Mouse (Mus musculus): Measurements from ENCODE around the gene Sept11. TPM values are rescaled to one million over a fixed set of nuclear protein-coding genes. Genes with fewer than 3 reads are reported as not detected.

Sept11 gene
- total RNA-seq, 2 experiments from 2014 or later = 147 to 157 TPM

DNA sequence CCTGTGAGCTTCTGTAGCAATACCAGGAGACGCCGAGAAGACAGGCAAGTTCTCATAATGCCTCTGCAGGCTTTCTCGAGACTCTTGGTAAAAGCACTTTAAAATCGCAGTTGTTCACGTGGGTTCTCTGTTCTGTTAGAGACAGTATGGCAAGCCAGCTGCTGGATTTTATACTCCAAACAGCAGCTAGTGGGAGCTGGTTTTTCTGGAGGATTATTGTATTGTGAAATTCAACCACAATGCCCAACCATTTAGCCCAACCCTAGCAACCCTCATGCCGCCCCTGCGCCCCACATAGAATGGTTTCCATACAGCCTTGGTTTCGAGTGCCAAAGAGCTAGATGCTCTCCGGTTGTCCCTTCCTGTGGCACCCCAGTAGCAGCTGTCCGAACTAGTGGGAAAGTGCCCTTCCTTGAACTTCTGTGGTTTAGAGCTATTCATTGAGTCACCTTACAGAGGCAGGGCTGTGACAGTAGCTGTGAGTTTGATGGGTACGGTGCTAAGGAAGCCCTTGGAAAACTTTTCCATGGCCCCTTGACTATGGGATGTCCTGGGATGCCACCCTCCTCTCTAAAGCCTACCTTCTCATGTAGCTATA is 74.8 kb downstream of the Sept11 start:
- no peak for DNase-seq (ENCODE audit: low spot score in 2 of 2)

GRCm38 (mm10) chr5:93168654-93169053 is 75.4 kb downstream of the Sept11 start:
- no peak for DNase-seq (ENCODE audit: low spot score in 2 of 2)

DNA sequence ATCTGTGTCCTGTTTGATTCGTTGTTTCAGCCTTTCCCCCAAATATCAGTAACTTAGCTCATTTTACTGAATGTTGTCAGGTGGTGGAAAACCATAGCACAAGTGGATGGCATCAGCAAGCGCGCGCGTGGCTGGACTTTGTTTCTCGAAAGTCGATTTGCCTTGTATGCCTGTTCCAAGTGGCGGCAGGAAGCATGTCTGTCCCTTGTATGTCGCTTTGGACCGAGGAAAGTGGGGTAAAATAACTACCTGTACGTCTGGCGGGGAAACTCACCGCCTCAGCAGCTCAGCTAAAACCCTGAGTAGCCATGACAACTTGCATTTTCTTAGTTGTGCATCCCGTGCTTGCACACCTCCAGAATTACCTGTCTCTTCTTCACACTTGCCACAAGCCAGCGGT is 78.2 kb downstream of the Sept11 start:
- DNase-seq (ENCODE audit: low spot score in 2 of 2) = no peak

DNA sequence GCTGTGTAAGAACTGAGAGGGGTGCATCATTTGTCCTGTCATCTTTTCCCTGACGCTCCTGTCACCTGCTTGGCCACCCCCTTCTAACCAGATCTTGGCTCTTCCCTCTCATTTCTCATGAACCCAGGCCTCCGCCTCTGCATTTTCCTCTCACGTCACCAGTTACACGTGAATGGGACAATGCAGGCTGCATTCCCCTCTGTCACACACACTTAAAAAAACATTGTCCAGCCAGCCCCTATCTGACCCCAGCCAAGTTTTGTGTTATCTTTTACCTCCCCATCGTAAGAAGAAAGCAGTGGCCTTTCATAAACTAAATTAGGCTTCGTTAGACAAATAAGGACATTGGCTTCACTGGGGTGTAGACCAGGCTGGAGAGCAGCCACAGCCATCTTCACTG is 79.3 kb downstream of the Sept11 start:
- no peak for DNase-seq (ENCODE audit: low spot score in 2 of 2)

- no peak for DNase-seq (ENCODE audit: low spot score in 2 of 2)
Measured at GRCm38 (mm10) chr5:93174675-93175074, 81.4 kb downstream of the Sept11 start.

- DNase-seq (ENCODE audit: low spot score in 2 of 2) = no peak
Measured at GRCm38 (mm10) chr5:93178616-93179015, 85.4 kb downstream of the Sept11 start.

- DNase-seq (ENCODE audit: low spot score in 2 of 2) = no peak
Measured at GRCm38 (mm10) chr5:93180252-93180651, 87.0 kb downstream of the Sept11 start.

DNA sequence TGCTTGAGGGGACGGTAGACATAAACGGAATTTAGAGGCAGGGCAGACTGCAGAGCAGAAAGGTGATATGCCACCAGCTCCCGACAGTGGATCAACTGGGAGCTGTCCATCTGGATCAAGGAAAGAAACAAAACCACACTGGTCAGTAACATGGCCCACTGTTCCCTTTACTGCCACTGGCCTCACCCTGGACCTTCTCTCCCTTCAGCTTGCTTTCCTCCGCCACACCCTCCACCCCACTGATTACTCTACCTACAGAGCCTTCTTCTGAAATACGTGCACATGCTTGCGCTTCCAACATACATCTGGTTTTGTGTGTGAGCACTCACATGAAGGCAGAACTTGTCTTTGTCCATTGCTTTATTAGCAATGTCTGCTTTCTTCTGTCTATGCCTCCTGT is 90.1 kb downstream of the Sept11 start:
- no peak for DNase-seq (ENCODE audit: low spot score in 2 of 2)

DNA sequence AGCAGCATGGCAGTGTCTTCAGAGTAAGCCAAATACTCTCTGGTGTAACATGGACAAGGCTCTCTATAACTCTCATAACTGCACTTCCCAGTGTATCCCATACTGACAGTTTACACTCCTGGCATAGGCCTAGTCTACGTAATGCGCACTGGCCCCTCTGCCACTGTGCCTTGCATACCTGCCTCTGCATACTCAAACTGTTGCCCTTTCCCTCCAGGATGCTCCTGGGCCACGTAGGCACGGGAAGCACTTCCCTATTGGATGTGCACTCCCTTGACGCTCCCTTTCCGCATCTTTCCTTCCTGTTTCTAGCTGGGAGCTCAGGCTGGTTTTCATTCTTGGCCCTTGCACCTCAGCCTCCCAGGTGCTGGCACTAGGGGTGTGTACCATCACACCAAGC is 91.3 kb downstream of the Sept11 start:
- no peak for DNase-seq (ENCODE audit: low spot score in 2 of 2)

GRCm38 (mm10) chr5:93189607-93190006 is 96.4 kb downstream of the Sept11 start:
- DNase-seq (ENCODE audit: low spot score in 2 of 2) = no peak

DNA sequence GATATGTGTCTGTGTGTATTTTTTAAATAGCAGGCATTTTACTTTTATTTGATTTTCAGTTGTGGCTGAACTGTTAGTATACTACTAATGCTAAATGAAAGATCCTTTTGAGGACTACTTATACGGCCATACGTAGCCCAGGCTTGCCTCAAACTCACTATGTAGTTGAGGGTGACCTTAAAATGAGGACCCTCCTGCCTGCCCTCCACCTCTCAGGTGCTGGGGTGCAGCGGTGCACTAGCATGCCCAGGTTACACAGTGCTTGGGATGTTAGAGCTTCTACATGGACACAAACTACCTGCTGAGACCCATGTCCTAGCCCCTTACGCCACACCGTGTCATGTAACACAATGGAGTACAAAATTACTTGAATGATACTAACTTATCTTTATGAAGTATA is 97.2 kb downstream of the Sept11 start:
- DNase-seq (ENCODE audit: low spot score in 2 of 2) = no peak

- no peak for DNase-seq (ENCODE audit: low spot score in 2 of 2)
Measured at GRCm38 (mm10) chr5:93198232-93198631, 105.0 kb downstream of the Sept11 start.

DNA sequence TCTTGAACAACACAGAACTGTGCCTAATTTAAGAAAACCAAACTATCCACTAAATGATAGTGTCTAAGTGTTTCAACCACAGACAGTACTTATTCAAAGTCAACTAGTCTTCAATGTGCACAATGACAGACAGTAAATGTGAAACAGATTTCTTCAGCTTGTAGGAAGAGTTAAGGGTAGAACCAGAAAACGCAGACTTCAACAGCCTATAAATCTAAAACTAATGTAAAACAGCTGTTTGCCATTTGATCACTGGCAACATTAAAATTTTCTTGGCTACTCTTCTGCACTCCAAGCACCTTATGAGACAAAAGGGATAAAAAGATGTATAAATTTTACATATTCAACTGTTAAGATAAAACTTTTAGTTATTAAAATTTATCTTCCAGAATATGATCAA is 107.9 kb downstream of the Sept11 start:
- no peak for DNase-seq (ENCODE audit: low spot score in 2 of 2)

- peak; percentile 54 to 67 for DNase-seq (ENCODE audit: low spot score in 2 of 2)
Measured at GRCm38 (mm10) chr5:93205371-93206108, 112.3 kb downstream of the Sept11 start.

DNA sequence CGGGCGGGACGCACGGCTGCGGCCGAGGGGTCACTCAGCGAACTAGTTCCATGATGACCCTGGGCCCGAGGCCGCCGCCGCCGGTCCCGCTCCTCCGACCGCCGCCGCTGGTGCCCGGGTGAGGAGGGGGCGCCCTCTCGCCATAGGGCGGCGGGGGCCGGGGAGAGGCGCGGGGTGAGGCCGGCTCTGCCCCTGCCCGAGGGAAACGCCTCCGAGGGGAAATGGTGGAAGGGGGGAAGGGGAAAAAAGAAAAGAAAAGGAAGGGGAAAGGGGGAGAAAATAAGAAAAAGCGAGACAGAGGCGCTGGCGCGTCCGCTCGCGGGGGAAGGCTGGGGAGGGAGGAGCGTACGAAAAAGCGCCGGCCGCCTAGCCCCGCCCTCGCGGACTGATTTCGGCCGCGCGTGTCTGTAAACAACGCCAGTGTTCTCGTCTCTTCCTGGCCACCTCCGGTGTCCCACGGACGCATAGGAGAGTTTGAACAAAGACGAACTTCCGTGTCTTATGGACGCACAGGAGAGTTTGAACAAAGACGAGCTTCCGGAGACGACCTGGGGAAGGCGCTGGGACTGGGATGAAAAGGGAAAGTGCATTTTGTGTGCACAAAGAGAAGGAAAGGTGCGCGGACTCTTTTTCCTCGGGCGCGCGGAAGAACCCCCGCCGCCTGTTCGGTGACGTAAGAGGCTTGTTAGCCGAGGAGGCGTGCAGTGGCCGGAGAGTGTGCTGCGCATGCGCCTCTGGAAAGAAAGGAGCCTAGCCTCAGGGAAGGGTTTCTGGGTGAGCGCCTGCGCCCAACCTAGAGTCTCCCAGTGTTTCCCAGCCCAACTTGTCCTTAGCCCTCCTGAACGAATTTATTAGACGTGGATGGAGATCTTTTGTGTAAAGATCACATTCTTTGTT is 113.1 kb downstream of the Sept11 start, which contains the start of the genes Ccni and 2010109A12Rik:
TSS of gene Ccni (minus strand) at position 387 of the 897 bp plus-strand sequence.
TSS of gene 2010109A12Rik (plus strand) at position 410 of the 897 bp plus-strand sequence.
- DNase-seq (ENCODE audit: low spot score in 2 of 2) = peak; percentile 95 to 97

DNA sequence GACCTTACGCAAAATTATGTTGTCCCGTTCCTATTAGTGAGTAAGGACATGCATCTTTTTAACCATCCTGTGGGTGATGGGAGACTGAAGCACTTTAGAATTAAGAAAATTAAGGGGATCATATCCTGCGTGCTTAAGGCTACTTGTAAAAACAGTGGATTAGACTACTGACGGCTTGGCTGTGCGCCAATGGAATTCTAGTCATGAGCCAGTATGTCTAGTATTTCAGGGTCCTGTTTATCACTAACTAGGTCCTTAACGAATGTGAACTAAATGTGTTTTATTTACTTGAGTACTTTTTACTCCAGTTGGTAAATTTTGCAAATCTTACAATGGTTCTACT is 113.7 kb downstream of the Sept11 start:
- peak; percentile 42 to 57 for DNase-seq (ENCODE audit: low spot score in 2 of 2)

- no peak for DNase-seq (ENCODE audit: low spot score in 2 of 2)
Measured at GRCm38 (mm10) chr5:93207555-93207954, 114.3 kb downstream of the Sept11 start.

GRCm38 (mm10) chr5:93218375-93218774 is 125.1 kb downstream of the Sept11 start:
- DNase-seq (ENCODE audit: low spot score in 2 of 2) = no peak

GRCm38 (mm10) chr5:93221661-93222060 is 128.4 kb downstream of the Sept11 start:
- DNase-seq (ENCODE audit: low spot score in 2 of 2) = no peak

GRCm38 (mm10) chr5:93224549-93224948 is 131.3 kb downstream of the Sept11 start:
- DNase-seq (ENCODE audit: low spot score in 2 of 2) = no peak
